Mouse (Mus musculus): Measurements from ENCODE around the gene Ap1g2. TPM values are rescaled to one million over a fixed set of nuclear protein-coding genes. Genes with fewer than 3 reads are reported as not detected.

Gene Ap1g2
- polyA plus RNA-seq, 1 experiment from 2014 or later: 23.3 TPM

DNA sequence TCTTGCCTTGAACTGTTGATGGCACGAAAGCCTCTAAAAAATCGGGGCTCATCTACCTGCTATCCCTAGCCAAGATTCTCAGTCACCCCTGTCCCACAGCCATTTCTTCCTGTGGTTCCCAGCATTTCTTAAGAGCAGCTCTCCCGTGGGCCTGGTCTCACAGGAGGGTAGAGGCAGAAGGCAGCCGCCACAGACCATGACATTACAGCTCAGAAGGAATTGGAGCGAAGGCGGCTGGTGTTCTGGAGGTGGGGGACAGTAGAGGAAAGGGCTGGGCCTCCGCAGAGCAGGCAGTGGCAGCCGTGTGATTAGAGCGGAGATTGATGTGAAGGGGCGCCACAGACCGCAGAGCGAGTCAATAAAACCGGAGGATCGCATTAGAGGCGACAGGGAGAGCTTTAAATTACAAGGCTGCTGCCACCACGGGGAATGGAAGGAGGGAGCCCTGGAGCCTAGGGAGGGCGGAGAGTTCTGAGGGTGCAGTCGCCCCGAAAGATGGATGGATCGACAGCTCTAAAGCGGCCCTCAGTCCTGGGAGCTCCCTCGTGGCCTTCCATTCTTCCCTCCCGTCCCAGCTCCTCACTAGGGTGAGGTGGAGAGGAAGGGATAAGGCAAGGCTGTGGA is 27.9 kb downstream of the Ap1g2 start:
- Histone ChIP-seq H3K4me1 (ENCODE audit: insufficient read depth, low read length) (peaks cover 23% of the 10 kb centered on the region), H3K9me3 (ENCODE audit: low read length) (no peaks in the 10 kb centered on the region), H3K9ac (replicated peaks; ENCODE audit: low read length) (peak overlapping the region; percentile 37), H3K4me2 (replicated peaks; ENCODE audit: low read depth, low read length) (peak overlapping the region; percentile 44), H3K27ac (ENCODE audit: low read length) (peak overlapping the region; percentile 60), H3K27me3 (ENCODE audit: insufficient read depth, low read length) (no peaks in the 10 kb centered on the region), H3K4me3 (ENCODE audit: low read length) (peak overlapping the region; percentile 28; the same call in 1 of the 2 replicates), H3K36me3 (ENCODE audit: insufficient read depth, low read length) (no peaks in the 10 kb centered on the region)
- 5% methylated on average over 23 of the region's 23 CpGs for WGBS
- ATAC-seq (ENCODE audit: low FRiP score, low TSS enrichment): peak; percentile 83

DNA sequence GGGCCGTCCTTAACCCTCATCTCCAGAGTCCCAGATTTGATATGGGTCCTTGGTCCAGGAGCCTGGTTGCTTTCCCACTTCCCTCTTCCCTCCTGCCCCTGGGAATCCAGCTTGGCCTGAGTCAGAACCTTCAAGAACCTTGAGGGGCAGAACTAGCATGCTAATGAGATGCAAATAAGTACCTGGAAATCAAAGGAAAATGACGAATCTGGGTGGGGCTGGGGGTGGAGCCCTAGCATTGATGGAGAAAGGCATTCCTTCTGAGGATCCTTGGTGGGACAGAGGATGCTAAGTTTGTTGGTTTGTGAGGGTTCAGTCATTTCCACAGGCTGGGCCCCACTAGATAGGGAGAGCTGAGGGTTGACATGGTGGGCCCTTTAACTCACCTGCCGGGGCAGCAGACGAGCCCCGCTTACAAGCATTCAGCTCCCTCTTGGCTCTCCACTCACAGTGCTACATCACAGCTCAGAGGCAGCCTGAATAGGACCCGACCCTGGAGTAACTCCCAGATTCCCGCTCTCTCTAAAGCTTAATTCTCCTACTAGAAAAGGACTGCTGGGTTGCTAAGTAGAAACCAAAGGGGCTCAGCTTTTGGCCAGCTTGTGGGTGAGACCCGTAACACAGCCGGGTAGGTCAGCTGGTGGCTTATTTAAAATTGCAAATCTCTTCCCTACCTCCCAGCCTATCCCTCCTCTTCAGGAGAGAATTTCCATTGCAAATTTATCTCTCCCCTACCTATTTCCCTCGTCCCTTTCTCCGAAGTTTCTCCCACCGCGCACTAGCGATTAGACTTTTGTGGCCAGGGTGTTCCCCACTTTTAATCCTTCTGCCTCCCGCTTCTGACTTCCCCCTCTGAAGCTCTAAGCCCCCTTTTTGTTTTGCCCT is 28.7 kb downstream of the Ap1g2 start:
- Histone ChIP-seq H3K9ac (replicated peaks; ENCODE audit: low read length) (peak overlapping the region; percentile 37; the same call in 1 of the 2 replicates), H3K4me1 (ENCODE audit: insufficient read depth, low read length) (peaks cover 23% of the 10 kb centered on the region)

DNA sequence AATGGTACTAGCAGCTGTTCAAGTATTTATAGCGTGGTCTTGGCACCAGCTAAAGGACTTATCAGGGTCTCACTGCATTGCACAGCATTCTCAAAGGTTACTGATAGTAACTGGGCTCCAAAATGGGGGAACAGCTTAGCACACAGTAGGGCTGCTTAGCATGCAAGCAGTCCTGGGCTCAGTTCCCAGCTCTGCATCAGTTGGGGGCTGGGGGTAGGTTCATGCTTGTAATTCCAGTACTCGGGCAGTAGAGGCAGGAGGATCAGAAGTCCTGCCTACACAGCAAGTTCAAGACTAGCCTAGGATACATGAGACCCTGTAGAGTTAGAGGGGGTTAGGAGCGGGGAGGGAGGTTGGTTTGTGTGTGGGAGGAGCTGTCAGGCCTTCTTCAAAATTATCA is 29.4 kb downstream of the Ap1g2 start:
- ATAC-seq (ENCODE audit: low FRiP score, low TSS enrichment): no peak
- 58% methylated on average over 3 of the region's 3 CpGs for WGBS
- Histone ChIP-seq H3K27me3 (ENCODE audit: insufficient read depth, low read length) (no peaks in the 10 kb centered on the region; the same call in 1 of the 2 replicates), H3K4me1 (ENCODE audit: insufficient read depth, low read length) (peaks cover 31% of the 10 kb centered on the region), H3K27ac (ENCODE audit: low read length) (no peak overlapping the region), H3K9ac (replicated peaks; ENCODE audit: low read length) (no peak overlapping the region), H3K36me3 (ENCODE audit: insufficient read depth, low read length) (0 out of 2 replicates have a peak, but pooled peaks cover 4% of the 10 kb centered on the region), H3K9me3 (ENCODE audit: low read length) (no peaks in the 10 kb centered on the region), H3K4me3 (ENCODE audit: low read length) (no peak overlapping the region), H3K4me2 (replicated peaks; ENCODE audit: low read depth, low read length) (no peak overlapping the region)

More for the DNA sequence above, 28.7 kb downstream of the Ap1g2 start:
- Histone ChIP-seq H3K4me2 (replicated peaks; ENCODE audit: low read depth, low read length) (peak overlapping the region; percentile 44), H3K9me3 (ENCODE audit: low read length) (no peaks in the 10 kb centered on the region), H3K27ac (ENCODE audit: low read length) (no peak overlapping the region), H3K4me3 (ENCODE audit: low read length) (peak overlapping the region; percentile 28; the same call in 1 of the 2 replicates), H3K36me3 (ENCODE audit: insufficient read depth, low read length) (0 out of 2 replicates have a peak, but pooled peaks cover 4% of the 10 kb centered on the region), H3K27me3 (ENCODE audit: insufficient read depth, low read length) (no peaks in the 10 kb centered on the region; the same call in 1 of the 2 replicates)
- no peak for ATAC-seq (ENCODE audit: low FRiP score, low TSS enrichment)
- WGBS: 28% methylated on average over 15 of the region's 15 CpGs

DNA sequence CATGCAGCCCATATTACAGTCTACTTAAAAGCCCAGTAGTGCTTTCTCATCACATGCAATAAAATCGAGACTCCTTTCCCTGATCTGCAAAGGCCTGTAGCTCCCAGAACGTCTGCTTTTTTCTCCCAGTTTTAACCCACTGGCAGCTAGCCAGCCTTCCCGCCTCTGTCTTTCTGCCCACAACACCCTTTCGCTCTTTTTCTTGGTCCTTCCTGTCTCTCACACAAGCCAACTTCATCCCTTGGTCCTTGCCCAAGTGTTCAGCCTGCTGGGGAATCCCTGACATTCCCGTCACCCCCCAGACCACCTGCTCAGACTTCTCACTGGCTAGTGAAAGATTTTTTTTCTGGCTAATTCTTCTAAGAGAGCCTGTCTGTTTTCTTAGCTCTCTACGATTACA is 30.2 kb downstream of the Ap1g2 start:
- H3K9me3 ChIP-seq (ENCODE audit: low read length): no peaks in the 10 kb centered on the region
- no peak overlapping the region for H3K4me2 ChIP-seq (replicated peaks; ENCODE audit: low read depth, low read length)
- H3K4me3 ChIP-seq (ENCODE audit: low read length): no peak overlapping the region
- 0 out of 2 replicates have a peak overlapping the region, but pooled peaks have one; percentile 2 for H3K9ac ChIP-seq (replicated peaks; ENCODE audit: low read length)
- 0 out of 2 replicates have a peak, but pooled peaks cover 4% of the 10 kb centered on the region for H3K36me3 ChIP-seq (ENCODE audit: insufficient read depth, low read length)
- WGBS: 40% methylated on average over 6 of the region's 6 CpGs
- no peak for ATAC-seq (ENCODE audit: low FRiP score, low TSS enrichment)
- no peaks in the 10 kb centered on the region; the same call in 1 of the 2 replicates for H3K27me3 ChIP-seq (ENCODE audit: insufficient read depth, low read length)
- H3K27ac ChIP-seq (ENCODE audit: low read length): no peak overlapping the region
- peaks cover 37% of the 10 kb centered on the region for H3K4me1 ChIP-seq (ENCODE audit: insufficient read depth, low read length)

DNA sequence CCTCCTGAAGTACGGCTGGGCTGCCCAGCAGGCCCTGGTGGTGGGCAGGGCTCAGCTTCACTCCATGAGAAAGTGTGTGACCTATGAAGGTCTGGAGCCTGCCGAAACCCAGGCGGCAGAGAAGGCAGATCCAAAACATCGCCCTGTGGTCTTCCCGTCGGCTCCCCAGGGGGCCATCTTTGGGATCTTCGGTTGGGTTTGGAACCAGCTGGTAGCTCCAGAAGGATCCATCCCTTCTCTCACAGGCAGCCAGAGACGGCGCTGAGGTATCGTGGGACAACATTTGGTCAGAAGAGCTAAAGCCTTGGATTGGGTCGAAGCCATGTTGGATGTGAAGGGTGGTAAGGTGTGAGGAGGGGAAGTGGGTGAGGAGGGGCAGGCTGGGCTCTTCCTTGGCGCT is 32.0 kb downstream of the Ap1g2 start:
- Histone ChIP-seq H3K4me1 (ENCODE audit: insufficient read depth, low read length) (peaks cover 34% of the 10 kb centered on the region), H3K27me3 (ENCODE audit: insufficient read depth, low read length) (no peaks in the 10 kb centered on the region; the same call in 1 of the 2 replicates), H3K36me3 (ENCODE audit: insufficient read depth, low read length) (0 out of 2 replicates have a peak, but pooled peaks cover 4% of the 10 kb centered on the region), H3K9ac (replicated peaks; ENCODE audit: low read length) (no peak overlapping the region), H3K9me3 (ENCODE audit: low read length) (no peaks in the 10 kb centered on the region), H3K4me2 (replicated peaks; ENCODE audit: low read depth, low read length) (no peak overlapping the region), H3K27ac (ENCODE audit: low read length) (no peak overlapping the region), H3K4me3 (ENCODE audit: low read length) (no peak overlapping the region)
- WGBS: 92% methylated on average over 12 of the region's 12 CpGs
- ATAC-seq (ENCODE audit: low FRiP score, low TSS enrichment): no peak

DNA sequence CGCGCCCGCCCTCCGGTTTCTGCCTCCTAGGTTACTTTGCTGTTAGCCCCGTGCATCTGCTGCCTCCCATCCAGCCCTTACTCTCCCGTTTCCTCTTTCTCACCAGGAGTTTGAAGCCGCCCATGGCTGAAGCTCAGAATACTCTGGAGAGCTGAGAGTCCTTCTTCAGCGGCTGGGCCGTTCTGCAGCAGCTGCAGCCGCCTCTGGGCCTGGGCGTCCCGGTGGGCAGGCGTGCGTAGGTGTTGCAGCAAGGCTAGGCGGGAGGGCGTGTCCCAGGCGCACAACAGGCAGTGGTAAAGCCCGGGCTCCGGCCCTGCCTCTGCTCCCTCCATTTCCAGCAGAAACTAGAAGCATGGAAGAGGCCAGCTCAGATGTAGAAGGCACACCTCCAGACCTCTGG is 34.6 kb downstream of the Ap1g2 start:
- Histone ChIP-seq H3K9me3 (ENCODE audit: low read length) (no peaks in the 10 kb centered on the region), H3K27me3 (ENCODE audit: insufficient read depth, low read length) (no peaks in the 10 kb centered on the region; the same call in 1 of the 2 replicates), H3K9ac (replicated peaks; ENCODE audit: low read length) (peak overlapping the region; percentile 37), H3K4me1 (ENCODE audit: insufficient read depth, low read length) (peaks cover 16% of the 10 kb centered on the region), H3K4me2 (replicated peaks; ENCODE audit: low read depth, low read length) (peak overlapping the region; percentile 39), H3K36me3 (ENCODE audit: insufficient read depth, low read length) (peaks cover 6% of the 10 kb centered on the region; the same call in 1 of the 2 replicates), H3K4me3 (ENCODE audit: low read length) (peak overlapping the region; percentile 10; the same call in 1 of the 2 replicates), H3K27ac (ENCODE audit: low read length) (no peak overlapping the region)
- peak; percentile 33; the same call in 1 of the 2 replicates for ATAC-seq (ENCODE audit: low FRiP score, low TSS enrichment)
- WGBS: 12% methylated on average over 19 of the region's 19 CpGs

DNA sequence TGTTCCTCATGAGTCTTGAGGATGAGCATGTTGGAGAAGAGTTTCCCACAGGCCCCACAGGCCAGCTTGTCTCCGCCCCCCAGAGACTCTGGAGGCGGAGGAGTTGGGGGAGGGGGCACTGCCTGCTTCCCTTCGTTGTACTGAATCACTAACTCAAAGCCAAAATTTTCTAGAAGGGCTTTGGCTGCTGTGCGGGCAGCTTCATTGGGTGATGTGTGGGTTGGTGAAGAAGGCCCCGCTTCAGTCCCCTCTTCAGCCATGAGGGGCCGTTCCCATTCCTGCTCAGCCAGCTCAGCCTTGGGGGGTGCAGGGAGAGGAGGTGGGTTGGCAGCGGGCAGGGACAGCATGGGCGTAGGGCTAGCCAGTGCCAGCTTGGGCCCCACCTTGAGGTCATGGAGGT is 40.4 kb downstream of the Ap1g2 start:
- ATAC-seq (ENCODE audit: low FRiP score, low TSS enrichment): no peak
- H3K27me3 ChIP-seq (ENCODE audit: insufficient read depth, low read length): no peaks in the 10 kb centered on the region

DNA sequence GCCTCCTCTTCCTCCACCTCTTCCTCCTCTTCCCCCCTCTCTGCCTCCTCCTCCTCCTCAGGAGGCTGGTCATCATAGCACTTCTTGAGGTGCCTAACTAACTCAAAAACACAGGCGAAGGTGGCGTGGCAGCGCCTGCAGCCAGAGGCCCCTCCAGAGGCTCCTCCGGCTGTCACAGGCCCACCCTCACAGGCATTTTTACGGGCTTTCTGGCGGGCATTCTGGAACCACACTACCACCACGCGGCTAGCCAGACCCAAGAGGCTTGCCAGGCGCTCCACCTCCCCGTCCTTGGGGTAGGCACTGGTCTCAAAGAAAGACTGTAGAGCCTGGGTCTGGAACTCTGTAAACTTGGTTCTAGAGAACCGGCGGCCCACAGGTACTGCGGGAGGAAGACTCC is 41.0 kb downstream of the Ap1g2 start:
- 90% methylated on average over 13 of the region's 13 CpGs for WGBS
- H3K4me3 ChIP-seq (ENCODE audit: low read length): no peak overlapping the region
- no peak overlapping the region for H3K9ac ChIP-seq (replicated peaks; ENCODE audit: low read length)
- no peak overlapping the region for H3K27ac ChIP-seq (ENCODE audit: low read length)
- no peak overlapping the region for H3K4me2 ChIP-seq (replicated peaks; ENCODE audit: low read depth, low read length)
- H3K36me3 ChIP-seq (ENCODE audit: insufficient read depth, low read length): peaks cover 9% of the 10 kb centered on the region
- H3K27me3 ChIP-seq (ENCODE audit: insufficient read depth, low read length): no peaks in the 10 kb centered on the region
- no peak for ATAC-seq (ENCODE audit: low FRiP score, low TSS enrichment)
- peaks cover 14% of the 10 kb centered on the region for H3K4me1 ChIP-seq (ENCODE audit: insufficient read depth, low read length)
- H3K9me3 ChIP-seq (ENCODE audit: low read length): no peaks in the 10 kb centered on the region

More for the DNA sequence above, 40.4 kb downstream of the Ap1g2 start:
- Histone ChIP-seq H3K4me2 (replicated peaks; ENCODE audit: low read depth, low read length) (no peak overlapping the region), H3K4me3 (ENCODE audit: low read length) (no peak overlapping the region), H3K27ac (ENCODE audit: low read length) (no peak overlapping the region), H3K9me3 (ENCODE audit: low read length) (no peaks in the 10 kb centered on the region), H3K36me3 (ENCODE audit: insufficient read depth, low read length) (peaks cover 9% of the 10 kb centered on the region), H3K4me1 (ENCODE audit: insufficient read depth, low read length) (peaks cover 12% of the 10 kb centered on the region), H3K9ac (replicated peaks; ENCODE audit: low read length) (no peak overlapping the region)
- WGBS: 87% methylated on average over 8 of the region's 8 CpGs

DNA sequence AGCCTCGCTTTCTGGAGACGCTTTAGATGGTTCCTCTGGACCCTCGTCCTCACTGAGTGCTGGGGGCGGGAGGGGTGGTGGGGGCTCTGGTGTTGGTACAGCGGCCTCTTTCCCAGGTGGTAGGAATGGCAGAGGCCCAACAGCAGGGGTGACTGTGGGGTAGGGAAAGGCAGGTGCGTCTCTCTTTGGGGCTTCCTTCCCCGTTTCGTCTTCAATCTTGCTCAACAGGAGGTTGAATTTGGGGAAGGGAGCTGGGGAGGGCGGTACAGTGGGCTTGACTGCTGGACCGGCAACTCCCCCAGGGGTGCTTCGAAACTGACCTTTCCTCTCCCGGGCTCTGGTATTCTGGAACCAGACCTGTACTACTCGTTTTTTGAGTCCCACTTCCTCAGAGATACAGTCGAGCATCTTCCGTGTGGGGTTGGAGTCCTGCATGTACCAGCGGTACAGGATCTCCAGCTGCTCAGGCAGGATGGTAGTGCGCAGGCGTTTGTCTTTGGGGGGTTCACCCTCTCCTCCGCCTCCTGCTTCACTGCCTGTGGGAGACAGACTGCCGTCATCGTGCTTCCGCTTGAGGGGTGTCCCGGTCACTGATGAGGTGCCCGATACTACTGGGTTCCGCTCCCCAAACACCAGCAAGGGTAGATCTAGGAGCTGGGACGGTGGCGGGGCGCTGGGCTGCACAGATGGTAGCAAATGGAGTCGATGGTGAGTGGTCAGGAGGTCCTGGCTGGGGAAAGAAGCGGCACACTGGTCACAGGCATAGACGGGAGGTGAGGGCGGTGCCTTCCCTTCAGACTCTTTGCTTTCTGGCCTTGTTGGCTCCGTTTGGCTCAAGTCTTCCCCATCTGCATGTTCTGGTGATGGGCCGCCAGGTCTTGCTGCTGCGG is 41.7 kb downstream of the Ap1g2 start:
- no peak overlapping the region for H3K4me3 ChIP-seq (ENCODE audit: low read length)
- peaks cover 14% of the 10 kb centered on the region for H3K4me1 ChIP-seq (ENCODE audit: insufficient read depth, low read length)
- peaks cover 9% of the 10 kb centered on the region for H3K36me3 ChIP-seq (ENCODE audit: insufficient read depth, low read length)
- H3K4me2 ChIP-seq (replicated peaks; ENCODE audit: low read depth, low read length): no peak overlapping the region
- no peaks in the 10 kb centered on the region for H3K9me3 ChIP-seq (ENCODE audit: low read length)
- WGBS: 80% methylated on average over 35 of the region's 35 CpGs
- H3K27ac ChIP-seq (ENCODE audit: low read length): no peak overlapping the region
- no peak overlapping the region for H3K9ac ChIP-seq (replicated peaks; ENCODE audit: low read length)
- H3K27me3 ChIP-seq (ENCODE audit: insufficient read depth, low read length): no peaks in the 10 kb centered on the region
- ATAC-seq (ENCODE audit: low FRiP score, low TSS enrichment): no peak

Data from kidney, embryonic 16.5 days (tissue).